In the genomic region with DNA sequence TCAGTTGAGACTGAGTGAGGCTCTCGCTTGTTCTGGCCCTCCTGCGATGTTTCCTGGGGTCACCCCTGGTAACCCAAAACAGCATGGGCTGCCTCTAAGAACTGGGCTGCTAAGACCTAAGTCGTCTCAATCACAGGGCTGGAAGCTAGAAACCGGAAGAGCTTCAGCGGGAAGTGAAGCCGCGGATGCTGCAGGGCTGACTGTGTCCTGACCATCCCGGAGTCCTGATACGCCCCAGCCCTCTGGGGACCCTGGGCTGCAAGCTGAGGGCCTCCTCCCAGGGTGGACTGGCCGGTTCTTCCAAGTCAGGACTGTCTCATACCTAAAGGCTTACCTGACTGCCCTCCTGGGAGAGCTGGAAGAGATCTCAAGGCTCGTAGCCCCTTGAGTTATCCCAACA, we compare ENCODE assay signal across 25 mouse cellular contexts. TPM values are rescaled to one million over a fixed set of nuclear protein-coding genes. Genes with fewer than 3 reads are reported as not detected.
"Had no signal": no experiment of that assay in that cellular context is flagged by ENCODE, and none has a peak within 500 bp of the region (broad histone marks: within the 10 kb centered on the region; RNA-seq: fewer than 3 reads in every experiment).

No protein-coding gene starts in this region.

- H3K4me3 ChIP-seq: gastrocnemius, adult 2 months; heart, embryonic 10.5 days; heart, embryonic 12.5 days; hindbrain, embryonic 10.5 days; hindbrain, embryonic 12.5 days; intestine, embryonic 15.5 days; limb, embryonic 10.5 days; limb, embryonic 12.5 days; liver, embryonic 13.5 days; liver, embryonic 15.5 days had no signal

- H3K27ac ChIP-seq: gastrocnemius, adult 2 months; heart, embryonic 10.5 days; hindbrain, embryonic 10.5 days; hindbrain, embryonic 12.5 days; hindbrain, embryonic 14.5 days; intestine, embryonic 15.5 days; limb, embryonic 10.5 days; limb, embryonic 12.5 days; liver, embryonic 13.5 days; liver, embryonic 15.5 days had no signal

- DNase-seq: gastrocnemius, adult 2 months; gastrocnemius, postnatal 10 days; gastrocnemius, postnatal 25 days; heart, adult 18-20 months; heart, postnatal 10 days; heart, postnatal 4 days; kidney, adult 18-20 months; kidney, adult 8-10 months; kidney, postnatal 10 days; kidney, postnatal 25 days; kidney, postnatal 4 days; liver; liver, embryonic 13.5 days; liver, postnatal 0 days had no signal

RNA-seq across cellular contexts. Expression of a gene that starts 39.8 kb away (rescaled TPM):
- total RNA-seq: heart, postnatal 10 days; heart, postnatal 4 days had no signal

RNA-seq across cellular contexts. Expression of a gene that starts 56.1 kb away (rescaled TPM):
- total RNA-seq: gastrocnemius, adult 2 months; gastrocnemius, postnatal 25 days; granulocyte monocyte progenitor cell, adult 5-6 weeks; heart, adult 8-10 months; heart, postnatal 10 days; heart, postnatal 4 days had no signal
